Mouse (Mus musculus) megakaryocyte, embryonic 14.5 days (primary cell): ENCODE results near the gene Mgat1.

Experiments
- FLI1 ChIP-seq: IDR thresholded peaks from 2 replicates; pipeline ENCODE4 v1.6.1; 2012; ENCODE audit warnings: low read length, inconsistent platforms, mixed read lengths
- GATA1 ChIP-seq: IDR thresholded peaks from 3 replicates; pipeline ENCODE4 v1.6.1; 2012; ENCODE audit warnings: mixed read lengths, low read length, inconsistent platforms, borderline replicate concordance

DNA sequence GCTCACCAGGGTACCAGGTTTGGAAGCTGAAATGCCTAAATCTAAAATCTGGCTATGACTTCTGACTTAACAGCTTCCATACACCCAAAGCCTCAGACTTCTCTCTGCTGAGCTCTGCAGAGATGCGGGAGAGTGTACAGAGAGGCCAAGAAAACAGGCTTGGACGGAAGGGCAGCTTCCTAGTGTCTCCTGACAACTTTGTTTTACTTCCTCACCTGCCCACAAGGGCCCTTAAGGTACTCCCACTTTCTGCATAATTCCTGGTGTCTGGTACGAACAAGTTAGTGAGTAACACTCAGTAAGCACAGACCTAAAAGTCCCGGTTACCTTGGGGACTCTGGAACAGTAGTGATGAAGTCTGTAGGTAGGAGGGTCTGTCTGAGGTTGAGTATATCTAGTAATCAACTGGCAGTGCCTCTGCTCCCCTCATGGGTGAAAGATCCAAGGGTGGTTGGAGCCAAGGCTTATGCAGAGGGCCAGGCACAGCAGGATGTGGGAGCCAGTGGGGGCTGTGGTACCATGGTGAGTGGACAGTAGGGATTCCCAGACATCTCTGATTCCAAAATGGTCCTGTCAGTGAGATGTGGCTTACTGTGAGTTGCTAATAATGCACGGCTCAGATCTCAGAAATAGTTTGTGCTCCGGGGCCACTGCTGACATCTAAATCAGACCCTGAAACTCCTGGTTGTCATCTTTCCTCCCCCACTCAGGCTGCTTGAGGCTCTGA, 5.1 kb downstream of the Mgat1 start:
- TF ChIP-seq GATA1 = no peak
- no peak for TF ChIP-seq FLI1
